8 mouse cellular contexts compared by ENCODE assay signal in the genomic region with DNA sequence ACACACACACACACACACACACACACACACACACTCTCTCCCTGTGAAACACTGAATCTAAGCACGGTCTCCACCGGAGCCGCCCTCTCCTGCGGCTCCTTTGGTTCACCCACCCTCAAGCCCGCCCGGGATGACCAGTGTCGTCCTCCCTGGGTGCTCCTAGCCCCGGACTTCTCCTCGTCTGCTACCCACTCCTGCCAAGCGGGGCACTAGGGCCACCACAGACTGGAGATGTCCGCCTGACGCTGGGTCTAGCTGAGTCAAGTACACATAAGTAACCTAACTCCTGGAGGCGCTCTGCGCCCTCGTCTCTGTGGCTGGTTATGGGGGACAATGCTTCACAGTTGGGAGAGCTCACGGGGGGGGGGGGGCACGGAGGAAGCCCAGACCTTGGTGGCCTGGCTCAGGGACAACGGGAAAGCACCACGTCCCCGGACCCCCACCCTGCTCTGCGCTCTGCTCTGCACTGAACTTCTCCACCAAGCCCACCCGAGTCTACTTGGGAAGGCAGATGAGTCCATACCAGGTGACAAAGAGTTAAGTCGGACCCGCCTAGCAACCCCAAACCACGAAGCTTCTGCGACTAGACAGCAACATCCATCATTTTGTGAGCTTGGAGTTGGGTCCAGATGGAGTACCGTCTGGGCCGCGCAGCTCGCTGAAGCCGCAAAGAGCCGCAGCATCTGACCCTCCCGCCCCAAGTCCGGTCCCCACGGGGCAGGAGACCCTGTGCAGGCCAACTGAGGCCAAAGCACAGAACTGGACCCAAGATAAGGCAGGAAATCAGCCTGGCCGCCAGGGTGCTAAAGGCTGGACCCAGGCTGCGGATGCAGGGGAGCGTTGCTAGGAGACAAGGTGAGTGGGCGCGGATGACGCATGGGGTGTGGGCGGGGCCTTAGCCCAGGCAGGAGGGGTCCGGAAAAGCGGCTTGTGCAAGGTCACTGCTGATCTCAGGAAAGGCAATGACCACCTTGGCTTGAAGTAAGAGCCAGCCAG. TPM values are rescaled to one million over a fixed set of nuclear protein-coding genes. Genes with fewer than 3 reads are reported as not detected.
DNase-seq lines count a peak whose midpoint lies in the region; ATAC-seq and TF ChIP-seq lines count a peak whose summit lies in the region.

A gene (plus strand): TSS at position 512 of the 996 bp plus-strand sequence.

- TF ChIP-seq CTCF in intestine, postnatal 0 days (IDR thresholded peaks at IDR 0.05; ENCODE audit: low read depth), result peak; percentile 23; the same call in 1 of the 2 replicates

- H3K4me3 ChIP-seq in forebrain, embryonic 14.5 days (ENCODE audit: low read depth, low read length), result 0 out of 2 replicates have a peak within 1 kb of the TSS, but pooled peaks have one; percentile 3
- H3K4me3 ChIP-seq in intestine, postnatal 0 days (ENCODE audit: low read depth, low read length), result peak within 1 kb of the TSS; percentile 5; the same call in 1 of the 2 replicates
- peak within 1 kb of the TSS; percentile 29 for H3K4me3 ChIP-seq in limb, embryonic 13.5 days

- no peaks in the 10 kb centered on the region for H3K9me3 ChIP-seq in forebrain, embryonic 14.5 days (replicated peaks; ENCODE audit: control insufficient read depth, low read length)
- H3K9me3 ChIP-seq in intestine, postnatal 0 days (ENCODE audit: control insufficient read depth), result no peaks in the 10 kb centered on the region
- H3K9me3 ChIP-seq in limb, embryonic 13.5 days, result no peaks in the 10 kb centered on the region

- peak; percentile 72 for ATAC-seq in forebrain, embryonic 14.5 days
- no peak for ATAC-seq in intestine, postnatal 0 days
- peak; percentile 35; the same call in 1 of the 2 replicates for ATAC-seq in limb, embryonic 13.5 days (ENCODE audit: low FRiP score, low read depth)

- DNase-seq in adrenal gland, adult 2 months, result peak; percentile 68
- DNase-seq in adrenal gland, postnatal 4 days (ENCODE audit: low spot score in 2 of 2), result no peak
- peak; percentile 74 for DNase-seq in adrenal gland, postnatal 14 days
- peak; percentile 73 for DNase-seq in forebrain, embryonic 14.5 days (ENCODE audit: low spot score)
- DNase-seq in retina, postnatal 1 day, result peak; percentile 76
- DNase-seq in urinary bladder, adult 2 months (ENCODE audit: low spot score), result no peak

- peak within 1 kb of the TSS; percentile 50 for H3K4me2 ChIP-seq in forebrain, embryonic 14.5 days (ENCODE audit: low read length)
- H3K4me2 ChIP-seq in intestine, postnatal 0 days (replicated peaks; ENCODE audit: low read depth), result no peak within 1 kb of the TSS
- peak within 1 kb of the TSS; percentile 56 for H3K4me2 ChIP-seq in limb, embryonic 13.5 days (replicated peaks)

- 0 out of 2 replicates have a peak, but pooled peaks cover 3% of the 10 kb centered on the region for H3K36me3 ChIP-seq in forebrain, embryonic 14.5 days (ENCODE audit: control insufficient read depth, insufficient read depth, low read length)
- no peaks in the 10 kb centered on the region for H3K36me3 ChIP-seq in intestine, postnatal 0 days (ENCODE audit: control insufficient read depth, insufficient read depth)
- H3K36me3 ChIP-seq in limb, embryonic 13.5 days, result 0 out of 2 replicates have a peak, but pooled peaks cover 10% of the 10 kb centered on the region

- H3K9ac ChIP-seq in forebrain, embryonic 14.5 days (ENCODE audit: low read length), result peak within 1 kb of the TSS; percentile 45; the same call in 1 of the 2 replicates
- no peak within 1 kb of the TSS for H3K9ac ChIP-seq in intestine, postnatal 0 days (ENCODE audit: low read depth, low read length)
- H3K9ac ChIP-seq in limb, embryonic 13.5 days, result peak within 1 kb of the TSS; percentile 56

- no peak within 1 kb of the TSS for H3K27ac ChIP-seq in forebrain, embryonic 14.5 days (ENCODE audit: low read depth, low read length)
- H3K27ac ChIP-seq in intestine, postnatal 0 days (ENCODE audit: low read depth, low read length), result no peak within 1 kb of the TSS
- no peak within 1 kb of the TSS for H3K27ac ChIP-seq in limb, embryonic 13.5 days

- H3K4me1 ChIP-seq in forebrain, embryonic 14.5 days (ENCODE audit: control insufficient read depth, insufficient read depth, low read length), result peaks cover 5% of the 10 kb centered on the region; the same call in 1 of the 2 replicates
- peaks cover 5% of the 10 kb centered on the region; the same call in 1 of the 2 replicates for H3K4me1 ChIP-seq in intestine, postnatal 0 days (replicated peaks; ENCODE audit: control insufficient read depth, insufficient read depth, low read length)
- H3K4me1 ChIP-seq in limb, embryonic 13.5 days, result peaks cover 17% of the 10 kb centered on the region

- WGBS in forebrain, embryonic 14.5 days, result 4% methylated on average over 39 of the region's 44 CpGs
- 11% methylated on average over 44 of the region's 44 CpGs for WGBS in intestine, postnatal 0 days
- WGBS in limb, embryonic 13.5 days, result 12% methylated on average over 43 of the region's 44 CpGs

- peaks cover 23% of the 10 kb centered on the region for H3K27me3 ChIP-seq in forebrain, embryonic 14.5 days (replicated peaks; ENCODE audit: control insufficient read depth, insufficient read depth, low read length)
- peaks cover 47% of the 10 kb centered on the region for H3K27me3 ChIP-seq in intestine, postnatal 0 days (replicated peaks; ENCODE audit: control insufficient read depth, insufficient read depth, low read length)
- peaks cover 74% of the 10 kb centered on the region for H3K27me3 ChIP-seq in limb, embryonic 13.5 days

RNA-seq across cellular contexts. Expression of the gene that starts here (rescaled TPM):
- total RNA-seq in adrenal gland, adult 2 months (2021), result under 1 TPM; 0.69 to 0.73 TPM
- 0.86 and 1.0 TPM in 2 replicates for polyA plus RNA-seq in adrenal gland, adult 2 months (2012; rRNA removed)
- 1 to 10 TPM; 2.9 to 3.0 TPM for total RNA-seq in adrenal gland, postnatal 4 days (2021)
- total RNA-seq in adrenal gland, postnatal 14 days (2021), result 2.1 and 2.9 TPM in 2 replicates
- polyA plus RNA-seq in forebrain, embryonic 14.5 days (2014; fragmentation: Nextera tagmentation; extraction: Ambion mirVana), result 12.3 and 17.4 TPM in 2 replicates
- 0.66 and 1.2 TPM in 2 replicates for polyA plus RNA-seq in intestine, postnatal 0 days (2015; fragmentation: Nextera tagmentation; extraction: Ambion mirVana)
- 4.7 and 5.4 TPM in 2 replicates for polyA plus RNA-seq in limb, embryonic 13.5 days (2015; fragmentation: Nextera tagmentation; extraction: Ambion mirVana)
- polyA plus RNA-seq in urinary bladder, adult 2 months (2012; rRNA removed), result 2.2 and 2.6 TPM in 2 replicates

Comparison
In these comparisons a context has a peak if more than half of its experiments do, and no peak if none do; other contexts are left out.
1. DNase-seq: peak in adrenal gland, adult 2 months (single experiment), adrenal gland, postnatal 14 days (single experiment), forebrain, embryonic 14.5 days (single experiment) and retina, postnatal 1 day (single experiment); none in adrenal gland, postnatal 4 days (0 of 2) and urinary bladder, adult 2 months (single experiment).
2. Peak in every context shown above with its lines, with median percentiles within 50 percentile points of each other: H3K4me3 ChIP-seq.